9 mouse cellular contexts compared by ENCODE assay signal in genomic region chr10:71225894-71226293, GRCm38 (mm10). TPM values are rescaled to one million over a fixed set of nuclear protein-coding genes. Genes with fewer than 3 reads are reported as not detected.
A peak's percentile ranks its signal among the peaks of the same experiment; 100 is the strongest.
DNase-seq lines count a peak whose midpoint lies in the region; ATAC-seq and TF ChIP-seq lines count a peak whose summit lies in the region.
"Had no signal": no experiment of that assay in that cellular context is flagged by ENCODE, and none has a peak within 500 bp of the region (broad histone marks: within the 10 kb centered on the region; RNA-seq: fewer than 3 reads in every experiment).

No protein-coding gene starts in this region.

- peaks cover 15% of the 10 kb centered on the region for H3K36me3 ChIP-seq in forebrain, embryonic 11.5 days (ENCODE audit: control insufficient read depth, insufficient read depth, low read length)

- no peak for ATAC-seq in forebrain, embryonic 11.5 days (replicated peaks; ENCODE audit: low FRiP score)
- ATAC-seq in megakaryocyte-erythroid progenitor cell, adult 5-6 weeks (replicated peaks; ENCODE audit: low FRiP score, low TSS enrichment, poor library complexity, severe bottlenecking): peak; percentile 87

- H3K9ac ChIP-seq in forebrain, embryonic 11.5 days (ENCODE audit: low read length): no peak overlapping the region
- H3K9ac ChIP-seq: lung, embryonic 15.5 days had no signal

- TF ChIP-seq CTCF in brain, embryonic 14.5 days (IDR thresholded peaks at IDR 0.05; ENCODE audit: borderline replicate concordance, extremely low read depth, insufficient read depth, insufficient read length): peak; percentile 95

- TF ChIP-seq POLR2A in brain, embryonic 14.5 days (IDR thresholded peaks at IDR 0.05; ENCODE audit: borderline replicate concordance, extremely low read depth, insufficient read depth, insufficient read length, poor library complexity, severe bottlenecking): no peak

- intact Hi-C loops in heart, postnatal 36 days (cut with DNase I): no loop called here

- peak; percentile 37 for DNase-seq in MEL-GATA-1-ER (ENCODE audit: extremely low read depth, low read depth)
- DNase-seq in brain, embryonic 14.5 days (ENCODE audit: low read depth): peak; percentile 76
- DNase-seq in forebrain, embryonic 11.5 days (ENCODE audit: low spot score): peak; percentile 84
- peak; percentile 78 to 91 for DNase-seq in heart, postnatal 36 days
- DNase-seq in left cerebral cortex, adult 11 months (ENCODE audit: low spot score): peak; percentile 70
- peak; percentile 85 to 92 for DNase-seq in right cerebral cortex, postnatal 10 days (ENCODE audit: low spot score in 2 of 2)
- DNase-seq in urinary bladder, postnatal 36 days (ENCODE audit: low spot score in 2 of 2): peak; percentile 73 to 80

- H3K27ac ChIP-seq in forebrain, embryonic 11.5 days (ENCODE audit: low read depth, low read length): no peak overlapping the region
- H3K27ac ChIP-seq: lung, embryonic 15.5 days had no signal

- no peaks in the 10 kb centered on the region for H3K27me3 ChIP-seq in forebrain, embryonic 11.5 days (ENCODE audit: control insufficient read depth, insufficient read depth, low read length)
- H3K27me3 ChIP-seq: lung, embryonic 15.5 days had no signal

- no peak overlapping the region for H3K4me2 ChIP-seq in forebrain, embryonic 11.5 days (ENCODE audit: low read depth, low read length, severe bottlenecking)
- H3K4me2 ChIP-seq: lung, embryonic 15.5 days had no signal

- no peaks in the 10 kb centered on the region for H3K9me3 ChIP-seq in forebrain, embryonic 11.5 days (ENCODE audit: control insufficient read depth, low read length)
- H3K9me3 ChIP-seq: lung, embryonic 15.5 days had no signal

- no peak overlapping the region for H3K4me3 ChIP-seq in forebrain, embryonic 11.5 days (ENCODE audit: low read depth, low read length)
- H3K4me3 ChIP-seq: lung, embryonic 15.5 days had no signal

- 43% methylated on average over 7 of the region's 7 CpGs for WGBS in forebrain, embryonic 11.5 days

- 0 out of 2 replicates have a peak, but pooled peaks cover 2% of the 10 kb centered on the region for H3K4me1 ChIP-seq in forebrain, embryonic 11.5 days (replicated peaks; ENCODE audit: control insufficient read depth, insufficient read depth, low read length)
- H3K4me1 ChIP-seq: lung, embryonic 15.5 days had no signal

RNA-seq across cellular contexts. Expression of gene Tfam, which starts 12.2 kb away (rescaled TPM):
- polyA plus RNA-seq in brain, embryonic 14.5 days (2012; rRNA removed): 19.2 and 20.4 TPM in 2 replicates
- 87.2 and 99.4 TPM in 2 replicates for polyA plus RNA-seq in forebrain, embryonic 11.5 days (2014; fragmentation: Nextera tagmentation; extraction: Ambion mirVana)
- 10 to 100 TPM; 59.6 to 70.2 TPM for total RNA-seq in heart, postnatal 36 days (2021)
- 45.5 and 81.4 TPM in 2 replicates for total RNA-seq in megakaryocyte-erythroid progenitor cell, adult 5-6 weeks (2014; fragmentation: Nextera tagmentation)
- 177 and 190 TPM in 2 replicates for total RNA-seq in megakaryocyte-erythroid progenitor cell, adult 5-6 weeks (2017)

RNA-seq across cellular contexts. Expression of gene Ube2d1, which starts 59.2 kb away (rescaled TPM):
- polyA plus RNA-seq in brain, embryonic 14.5 days (2012; rRNA removed): 239 and 272 TPM in 2 replicates
- polyA plus RNA-seq in forebrain, embryonic 11.5 days (2014; fragmentation: Nextera tagmentation; extraction: Ambion mirVana): 139 and 150 TPM in 2 replicates
- total RNA-seq in heart, postnatal 36 days (2021): 10 to 100 TPM; 48.0 to 50.6 TPM
- total RNA-seq in megakaryocyte-erythroid progenitor cell, adult 5-6 weeks (2014; fragmentation: Nextera tagmentation): 21.4 and 24.8 TPM in 2 replicates
- 7.8 and 12.4 TPM in 2 replicates for total RNA-seq in megakaryocyte-erythroid progenitor cell, adult 5-6 weeks (2017)

Comparison
In these comparisons a context has a peak if more than half of its experiments do, and no peak if none do; other contexts are left out.
1. DNase-seq: peak in every context shown above with its lines; median percentile 88 in right cerebral cortex, postnatal 10 days; 84 in heart, postnatal 36 days; 84 in forebrain, embryonic 11.5 days; 76 in urinary bladder, postnatal 36 days; 76 in brain, embryonic 14.5 days; 70 in left cerebral cortex, adult 11 months; 37 in MEL-GATA-1-ER.